Mouse (Mus musculus) left cerebral cortex, postnatal 10 days (tissue): ENCODE results near the gene Epp13. TPM values are rescaled to one million over a fixed set of nuclear protein-coding genes. Genes with fewer than 3 reads are reported as not detected.
A peak's percentile ranks its signal among the peaks of the same experiment; 100 is the strongest.
"Not testable (repeated sequence)": the region's sequence is repeated elsewhere in the genome, so short reads cannot be mapped to it uniquely, and the experiment has no call there.

Source experiments
- DNase-seq, 2 experiments: peaks; one replicate each; pipeline ENCODE4 v3.0.0; 2021 to 2022; ENCODE audit warnings: low spot score in 2 of 2, mixed read lengths in 1 of 2; ENCODE audit errors: extremely low spot score in 1 of 2
- intact Hi-C: fragments of 180-260 bp; cut with DNase I; formaldehyde crosslinking; loops from one replicate; pipeline ENCODE4 v1.15.1; 2025
- total RNA-seq, 2 experiments: library from RNA; stranded (reverse); gene quantifications; 2 replicates each; pipeline ENCODE4 v1.2.3; 2021

Epp13 gene
- total RNA-seq, 2 experiments from 2014 or later = not detected

DNA sequence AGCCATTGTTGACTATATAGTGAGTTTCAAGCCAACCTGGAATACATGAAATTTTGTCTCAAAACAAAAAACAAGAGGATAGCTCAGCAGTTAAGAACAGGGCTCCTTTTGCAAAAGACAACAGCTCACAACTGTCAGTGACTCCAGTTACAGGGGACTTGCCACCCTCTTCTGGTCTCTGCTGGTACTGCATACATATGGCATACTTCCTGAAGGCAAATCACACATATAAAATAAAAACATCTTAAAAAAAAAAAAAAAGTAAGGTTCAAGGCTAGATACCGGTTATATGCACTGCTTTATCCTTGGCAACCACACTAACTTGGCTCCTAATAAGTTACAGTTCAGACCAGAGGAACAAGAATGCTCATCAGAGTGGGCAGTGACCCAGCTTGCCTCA lies 30.2 kb downstream of the Epp13 start:
- peak; percentile 83 to 85 for DNase-seq
- intact Hi-C loops = loop anchor here (2.0 to 10.0 kb wide), 2 partner anchors 42 to 148 kb away; no protein-coding TSS in a partner anchor

DNA sequence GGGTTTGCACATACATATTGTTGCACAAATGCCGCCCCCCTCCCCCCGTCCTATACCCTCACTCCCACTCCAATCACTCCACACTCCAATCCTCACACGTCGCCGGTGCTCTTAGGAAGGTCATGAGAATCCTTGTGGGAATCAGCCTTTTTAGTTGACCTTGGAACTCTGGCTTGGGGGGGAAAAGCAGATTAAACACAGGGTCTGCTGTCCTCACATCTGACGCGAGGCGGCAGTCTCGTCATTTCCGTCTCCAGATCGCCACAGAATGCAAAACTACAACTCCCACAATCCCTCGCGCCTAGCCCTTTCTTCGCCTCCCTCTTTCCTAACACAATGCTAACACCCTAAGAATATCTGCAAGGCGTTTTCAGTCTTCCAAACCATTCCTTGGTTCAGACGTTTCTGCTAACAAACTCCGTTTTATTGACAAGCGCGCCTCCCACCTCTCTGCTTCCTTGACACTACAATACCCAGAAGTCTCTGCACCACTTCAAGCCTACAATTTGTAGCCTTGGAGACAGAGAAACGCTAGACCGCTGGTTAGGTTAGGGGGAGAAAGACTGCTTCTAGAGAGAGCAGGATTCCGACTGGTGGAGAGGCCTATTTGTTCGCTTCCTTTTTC lies 31.1 kb downstream of the Epp13 start:
- DNase-seq = peak; percentile 77 to 86
- intact Hi-C loops = loop anchor here (2.0 to 10.0 kb wide), 2 partner anchors 43 to 149 kb away; no protein-coding TSS in a partner anchor

GRCm38 (mm10) chr7:6284442-6285012 lies 32.0 kb downstream of the Epp13 start:
- peak in 1 of 2 experiments; percentile 32 for DNase-seq
- intact Hi-C loops = loop anchor here (10.0 kb wide), 1 partner anchor 150 kb away; no protein-coding TSS in a partner anchor

GRCm38 (mm10) chr7:6285366-6285765 lies 32.9 kb downstream of the Epp13 start:
- no peak for DNase-seq
- intact Hi-C loops = loop anchor here (10.0 kb wide), 1 partner anchor 151 kb away; no protein-coding TSS in a partner anchor

DNA sequence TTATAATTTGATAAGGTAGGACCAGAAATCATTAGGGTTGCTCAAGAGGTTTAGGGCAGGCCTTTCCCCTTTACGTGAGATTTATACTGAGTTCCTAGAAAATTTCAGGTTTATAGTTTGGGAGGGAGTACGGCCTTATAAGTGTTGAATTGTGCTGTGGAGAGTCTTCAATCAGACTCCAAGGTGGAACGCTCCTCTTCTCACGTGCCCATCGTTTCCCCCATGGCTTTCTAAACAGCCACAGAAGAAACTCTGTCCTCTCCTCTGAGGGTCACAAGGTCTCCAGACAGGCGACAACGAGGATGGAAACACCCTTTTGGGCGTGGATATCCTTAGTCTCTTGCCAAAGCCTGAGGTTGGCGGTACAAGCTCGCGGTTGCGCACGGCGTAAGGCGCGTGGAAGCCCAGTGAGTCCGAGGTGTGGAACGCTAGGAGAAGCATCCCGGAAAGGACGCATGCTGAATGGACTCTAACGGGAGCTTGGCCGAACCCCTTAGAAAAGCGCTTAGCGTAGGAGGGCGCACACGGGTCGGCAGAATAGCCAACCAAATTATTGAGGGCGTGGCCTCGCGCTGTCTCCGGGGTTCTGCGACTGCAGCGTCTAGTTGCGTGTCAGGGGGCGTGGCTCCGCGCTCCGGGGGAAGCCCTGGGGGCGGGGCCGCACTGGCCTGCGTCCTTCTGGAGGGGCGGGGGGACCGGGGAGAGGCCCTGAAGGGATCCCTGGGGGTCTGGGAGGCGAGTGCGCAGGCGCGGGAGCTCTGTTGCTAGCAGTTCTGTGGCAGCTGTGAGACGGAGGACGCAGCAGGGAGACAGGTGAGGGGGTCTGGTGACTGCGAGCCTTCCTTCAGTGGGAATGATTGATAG lies 33.6 kb downstream of the Epp13 start, which contains the start of gene Zfp667:
Gene Zfp667 (plus strand): TSS at position 738 of the 864 bp plus-strand sequence.
- DNase-seq = peak; percentile 97 to 100
- intact Hi-C loops = loop anchor here (10.0 kb wide), 1 partner anchor 151 kb away; no protein-coding TSS in a partner anchor

DNA sequence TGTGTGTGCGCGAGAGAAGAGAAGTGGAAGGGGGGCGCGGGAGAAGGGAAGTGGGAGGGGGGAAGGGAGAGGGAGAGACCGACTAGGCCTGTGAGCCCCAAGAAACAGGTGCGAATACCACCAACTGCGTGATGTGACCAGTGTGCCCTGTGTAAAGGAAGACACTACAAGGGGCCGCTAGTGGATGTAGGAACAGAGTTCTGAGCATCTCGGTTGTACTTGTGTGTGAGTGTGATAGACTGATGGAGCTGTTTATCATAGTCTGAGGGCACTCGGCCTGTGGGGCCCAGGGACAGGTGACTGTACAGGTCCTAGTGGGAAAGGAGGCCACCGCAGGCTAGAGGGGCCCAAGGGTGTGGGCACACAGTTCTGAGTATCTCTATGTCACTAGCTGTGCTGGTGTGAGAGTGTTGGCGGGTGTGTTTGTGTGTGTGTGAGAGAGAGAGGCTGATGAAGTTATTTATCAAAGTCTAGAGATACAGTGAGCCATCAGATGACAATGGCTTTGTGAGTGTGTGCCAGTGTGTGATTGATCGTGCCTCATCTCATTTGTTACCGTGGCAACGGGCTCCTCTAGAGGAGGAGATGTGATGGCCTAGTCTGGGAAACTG lies 34.5 kb downstream of the Epp13 start:
- peak; percentile 26 to 40 for DNase-seq
- intact Hi-C loops = loop anchor here (10.0 kb wide), 1 partner anchor 152 kb away; no protein-coding TSS in a partner anchor

DNA sequence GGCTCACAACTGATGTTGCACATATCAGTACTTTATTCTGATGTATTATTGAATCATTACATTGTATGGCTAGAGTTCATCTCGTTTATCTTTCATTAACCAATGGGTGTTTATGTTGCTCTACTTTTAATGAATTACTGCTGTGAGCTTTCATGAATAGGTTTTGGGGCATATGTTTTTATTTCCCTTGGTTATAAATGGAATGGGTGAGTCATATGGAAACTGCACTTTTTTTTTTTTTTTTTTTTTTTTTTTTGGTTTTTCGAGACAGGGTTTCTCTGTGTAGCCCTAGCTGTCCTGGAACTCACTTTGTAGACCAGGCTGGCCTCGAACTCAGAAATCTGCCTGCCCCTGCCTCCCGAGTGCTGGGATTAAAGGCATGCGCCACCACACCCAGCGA lies 38.6 kb downstream of the Epp13 start:
- intact Hi-C loops, DNase-seq: not testable (repeated sequence)

DNA sequence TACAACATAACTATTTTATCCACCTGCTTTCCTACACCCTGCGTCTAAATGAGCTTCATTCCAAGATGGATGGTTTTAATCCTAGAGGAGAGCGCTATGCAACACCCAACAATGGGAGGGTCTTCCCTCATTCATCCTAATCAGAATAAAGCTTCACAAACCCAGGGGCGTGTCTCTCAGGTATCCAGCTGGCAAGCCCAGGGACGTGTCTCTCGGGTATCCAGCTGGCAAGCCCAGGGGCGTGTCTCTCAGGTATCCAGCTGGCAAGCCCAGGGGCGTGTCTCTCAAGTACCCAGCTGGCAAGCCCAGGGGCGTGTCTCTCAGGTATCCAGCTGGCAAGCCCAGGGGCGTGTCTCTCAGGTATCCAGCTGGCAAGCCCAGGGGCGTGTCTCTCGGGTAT lies 48.3 kb downstream of the Epp13 start:
- intact Hi-C loops, DNase-seq: not testable (repeated sequence)

DNA sequence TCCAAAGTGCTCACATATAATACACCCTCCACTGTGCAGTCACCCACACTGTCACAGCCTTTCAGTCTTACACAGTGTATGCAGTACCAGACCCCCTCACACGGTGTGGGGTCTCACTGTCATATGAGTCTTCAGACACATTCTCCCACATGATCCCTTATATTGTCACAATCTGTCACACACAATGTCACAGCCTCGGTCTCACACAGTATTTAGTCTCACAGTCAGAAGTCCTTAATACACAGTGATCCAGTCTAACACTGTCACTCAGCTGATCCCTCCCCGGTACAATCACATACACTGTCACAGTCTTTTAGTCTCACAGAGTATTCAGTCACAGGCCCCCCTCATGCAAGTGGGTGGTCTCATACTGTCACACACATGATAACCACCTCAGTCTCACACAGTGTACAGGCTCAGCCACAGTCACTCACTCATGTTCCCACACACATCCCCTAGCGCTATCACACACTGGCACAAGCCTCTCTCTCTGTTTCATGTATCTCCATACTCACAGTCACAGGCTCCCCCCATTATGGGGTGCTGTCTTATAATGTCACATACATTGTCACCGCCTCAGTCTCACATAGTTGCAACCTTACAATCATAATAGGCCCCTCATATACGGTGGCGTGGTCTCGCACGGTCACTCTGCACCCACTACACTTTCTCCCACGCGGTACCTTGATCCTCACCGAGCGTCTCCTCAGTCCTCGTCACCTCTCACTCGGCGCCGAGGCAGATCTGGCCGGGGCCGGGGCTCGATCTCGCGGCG lies 78.1 kb downstream of the Epp13 start:
- intact Hi-C loops = no loop called here
- peak in 1 of 2 experiments; percentile 36 for DNase-seq

GRCm38 (mm10) chr7:6331233-6331956 lies 78.9 kb downstream of the Epp13 start, which contains the start of gene Zfp583:
TSS of gene Zfp583 (minus strand) at chr7:6331285.
- DNase-seq = peak; percentile 78 to 94
- intact Hi-C loops = no loop called here

Other genes with a start within 250 kb of the Epp13 start
- not detected for gene Vmn1r65, start 241.7 kb upstream of the Epp13 start, total RNA-seq
- gene Nlrp4c, start 207.5 kb upstream of the Epp13 start, total RNA-seq = not detected
- gene Zfp787, start 96.7 kb upstream of the Epp13 start, total RNA-seq = 10 to 100 TPM; 26.1 to 27.2 TPM
- gene Zfp444, start 80.5 kb upstream of the Epp13 start, total RNA-seq = 10 to 100 TPM; 54.8 to 64.3 TPM
- not detected for gene Galp, start 55.6 kb upstream of the Epp13 start, total RNA-seq
- not detected for gene Zscan5b, start 30.4 kb upstream of the Epp13 start, total RNA-seq
- 10 to 100 TPM; 12.4 to 12.5 TPM for gene Zfp667, start 33.9 kb downstream of the Epp13 start, total RNA-seq
- gene Zfp583, start 78.6 kb downstream of the Epp13 start, total RNA-seq = 10 to 100 TPM; 14.0 to 15.7 TPM
- gene Gm3854, start 91.0 kb downstream of the Epp13 start, total RNA-seq = 1 to 10 TPM; 8.1 to 8.6 TPM
- 1 to 10 TPM; 4.6 to 5.5 TPM for gene Zfp78, start 110.6 kb downstream of the Epp13 start, total RNA-seq
- gene Zfp28, start 130.6 kb downstream of the Epp13 start, total RNA-seq = 10 to 100 TPM in 1 of 2 experiments, 1 to 10 TPM in 1; 8.9 to 10.2 TPM
- gene Smim17, start 146.0 kb downstream of the Epp13 start, total RNA-seq = 10 to 100 TPM; 14.7 to 15.7 TPM
- gene Gm20715, start 157.6 kb downstream of the Epp13 start, total RNA-seq = under 1 TPM; 0.28 to 0.34 TPM
- 1 to 10 TPM in 1 of 2 experiments, under 1 TPM in 1; 0.86 to 1.4 TPM for gene Olfr1344, start 186.0 kb downstream of the Epp13 start, total RNA-seq
- not detected for gene Olfr1336, start 203.5 kb downstream of the Epp13 start, total RNA-seq
- not detected for gene Olfr1346, start 214.4 kb downstream of the Epp13 start, total RNA-seq
- not detected for gene Olfr5, start 234.2 kb downstream of the Epp13 start, total RNA-seq
- not detected for gene Olfr1347, start 247.0 kb downstream of the Epp13 start, total RNA-seq